Mouse (Mus musculus): ENCODE measurements at regions not wholly inside any gene's neighbourhood (a gene's known extent, or its start where the extent isn't known, plus 50 kb on each side); places are given as distances from the start of the nearest gene placed in this dataset.

- no peak for TF ChIP-seq FLI1 (IDR thresholded peaks at IDR 0.05; ENCODE audit: low read length)
- TF ChIP-seq GATA1 (IDR thresholded peaks at IDR 0.05; ENCODE audit: borderline replicate concordance, low read length) = no peak
Measured at GRCm38 (mm10) chr1:186347413-186348147, 230.5 kb upstream of the Lyplal1 start.

Data from megakaryocyte, embryonic 14.5 days (primary cell).